In the genomic region with DNA sequence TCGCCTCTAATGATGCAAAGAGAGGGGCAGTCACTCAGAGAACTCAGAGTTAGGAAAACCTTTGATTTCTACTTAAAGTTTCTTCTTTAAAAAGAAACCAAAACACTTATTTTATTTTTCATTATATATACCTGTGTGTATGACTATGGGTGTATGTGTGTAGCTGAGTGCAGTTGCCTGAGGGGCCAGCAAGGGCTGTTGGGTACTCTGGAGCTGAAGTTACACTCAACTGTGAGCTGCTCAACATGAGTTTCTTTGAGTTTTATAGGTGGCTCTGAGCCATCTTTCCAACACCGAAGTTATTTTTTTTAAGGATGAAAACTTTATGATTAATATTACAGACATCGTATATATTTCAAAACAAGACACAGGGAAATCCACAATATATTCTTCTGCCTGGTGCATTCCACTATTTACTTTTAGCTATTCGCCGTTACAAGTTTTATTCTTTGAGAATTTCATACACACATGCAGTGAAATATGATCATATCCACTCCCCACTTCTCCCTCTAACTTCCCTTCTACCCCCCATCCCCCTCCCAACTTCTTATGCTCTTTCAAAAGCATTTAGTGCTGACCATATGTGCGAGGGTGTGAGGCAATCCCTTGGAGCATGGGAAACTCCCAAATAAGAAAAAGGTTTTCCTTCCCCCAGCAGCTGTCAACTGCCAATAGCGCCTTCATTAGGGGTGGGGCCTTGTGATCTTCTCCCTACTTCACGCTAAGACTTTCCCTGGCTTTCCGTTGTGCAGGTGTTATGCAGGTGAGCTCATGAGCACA, we compare ENCODE assay signal across 23 mouse cellular contexts.
A peak's percentile ranks its signal among the peaks of the same experiment; 100 is the strongest.
DNase-seq lines count a peak whose midpoint lies in the region; ATAC-seq and TF ChIP-seq lines count a peak whose summit lies in the region.
"Had no signal": no experiment of that assay in that cellular context is flagged by ENCODE, and none has a peak within 500 bp of the region (broad histone marks: within the 10 kb centered on the region; RNA-seq: fewer than 3 reads in every experiment).

No protein-coding gene starts in this region.

- H3K36me3 ChIP-seq in lung, embryonic 14.5 days (ENCODE audit: insufficient read depth): no peaks in the 10 kb centered on the region
- H3K36me3 ChIP-seq in embryonic facial prominence, embryonic 14.5 days (ENCODE audit: control insufficient read depth, insufficient read depth, low read length): no peaks in the 10 kb centered on the region
- H3K36me3 ChIP-seq in limb, embryonic 12.5 days: no peaks in the 10 kb centered on the region
- H3K36me3 ChIP-seq in stomach, embryonic 16.5 days (ENCODE audit: control insufficient read depth, insufficient read depth, low read length): no peaks in the 10 kb centered on the region
- H3K36me3 ChIP-seq: heart, embryonic 10.5 days; hindbrain, embryonic 12.5 days; kidney, embryonic 15.5 days; lung, embryonic 15.5 days; neural tube, embryonic 12.5 days had no signal

- 47% methylated on average over 9 of the region's 9 CpGs for WGBS in lung, embryonic 14.5 days
- WGBS in embryonic facial prominence, embryonic 14.5 days: 49% methylated on average over 9 of the region's 9 CpGs
- WGBS in limb, embryonic 12.5 days: 58% methylated on average over 9 of the region's 9 CpGs
- 63% methylated on average over 9 of the region's 9 CpGs for WGBS in stomach, embryonic 16.5 days

- peak; percentile 68 for DNase-seq in lung, embryonic 14.5 days
- DNase-seq in lung, adult 18-20 months: no peak
- DNase-seq in embryonic facial prominence, embryonic 14.5 days (ENCODE audit: low spot score): peak; percentile 89
- DNase-seq in cerebellum, adult 8-10 months: no peak
- no peak for DNase-seq in retina, postnatal 1 day
- DNase-seq: adrenal gland, postnatal 25 days; cerebellum, adult 11-12 months; cerebellum, postnatal 25 days; forebrain, postnatal 0 days; gastrocnemius, adult 2 months; heart, postnatal 10 days; thymus, adult 2 months had no signal

- H3K27ac ChIP-seq in lung, embryonic 14.5 days (ENCODE audit: low read depth): no peak overlapping the region; the same call in 1 of the 2 replicates
- H3K27ac ChIP-seq in embryonic facial prominence, embryonic 14.5 days (replicated peaks; ENCODE audit: low read depth, low read length): peak overlapping the region; percentile 66
- H3K27ac ChIP-seq in limb, embryonic 12.5 days: peak overlapping the region; percentile 76
- H3K27ac ChIP-seq in stomach, embryonic 16.5 days (ENCODE audit: low read length): peak overlapping the region; percentile 62
- H3K27ac ChIP-seq: gastrocnemius, adult 2 months; heart, embryonic 10.5 days; hindbrain, embryonic 12.5 days; kidney, embryonic 15.5 days; lung, embryonic 15.5 days; neural tube, embryonic 12.5 days had no signal

- no peaks in the 10 kb centered on the region for H3K9me3 ChIP-seq in lung, embryonic 14.5 days (ENCODE audit: low read depth, low read length)
- 0 out of 2 replicates have a peak, but pooled peaks cover 10% of the 10 kb centered on the region for H3K9me3 ChIP-seq in embryonic facial prominence, embryonic 14.5 days (ENCODE audit: control insufficient read depth, low read length)
- peaks cover 13% of the 10 kb centered on the region for H3K9me3 ChIP-seq in limb, embryonic 12.5 days
- H3K9me3 ChIP-seq in stomach, embryonic 16.5 days (replicated peaks; ENCODE audit: control insufficient read depth, low read length): no peaks in the 10 kb centered on the region
- H3K9me3 ChIP-seq: heart, embryonic 10.5 days; hindbrain, embryonic 12.5 days; lung, embryonic 15.5 days; neural tube, embryonic 12.5 days had no signal

- no peaks in the 10 kb centered on the region for H3K27me3 ChIP-seq in lung, embryonic 14.5 days (ENCODE audit: insufficient read depth, low read length)
- no peaks in the 10 kb centered on the region for H3K27me3 ChIP-seq in embryonic facial prominence, embryonic 14.5 days (replicated peaks; ENCODE audit: control insufficient read depth, insufficient read depth, low read length)
- no peaks in the 10 kb centered on the region for H3K27me3 ChIP-seq in limb, embryonic 12.5 days
- no peaks in the 10 kb centered on the region for H3K27me3 ChIP-seq in stomach, embryonic 16.5 days (ENCODE audit: control insufficient read depth, insufficient read depth, low read length)
- H3K27me3 ChIP-seq: CH12.LX; hindbrain, embryonic 12.5 days; kidney, embryonic 15.5 days; lung, embryonic 15.5 days; megakaryocyte, embryonic 14.5 days; neural tube, embryonic 12.5 days had no signal

- TF ChIP-seq CTCF in lung, embryonic 14.5 days (IDR thresholded peaks at IDR 0.05; ENCODE audit: low read depth): no peak

- no peak overlapping the region for H3K9ac ChIP-seq in lung, embryonic 14.5 days
- H3K9ac ChIP-seq in embryonic facial prominence, embryonic 14.5 days (ENCODE audit: low read depth, low read length): no peak overlapping the region
- no peak overlapping the region for H3K9ac ChIP-seq in limb, embryonic 12.5 days (replicated peaks)
- no peak overlapping the region for H3K9ac ChIP-seq in stomach, embryonic 16.5 days (ENCODE audit: low read length)
- H3K9ac ChIP-seq: forebrain, postnatal 0 days; hindbrain, embryonic 12.5 days; kidney, embryonic 15.5 days; lung, embryonic 15.5 days; neural tube, embryonic 12.5 days had no signal

- no peak overlapping the region for H3K4me3 ChIP-seq in lung, embryonic 14.5 days (ENCODE audit: low read depth, low read length)
- H3K4me3 ChIP-seq in embryonic facial prominence, embryonic 14.5 days (ENCODE audit: low read depth, low read length): no peak overlapping the region
- H3K4me3 ChIP-seq in limb, embryonic 12.5 days (replicated peaks): no peak overlapping the region
- no peak overlapping the region for H3K4me3 ChIP-seq in stomach, embryonic 16.5 days (replicated peaks; ENCODE audit: low read length)
- H3K4me3 ChIP-seq: gastrocnemius, adult 2 months; heart, embryonic 10.5 days; hindbrain, embryonic 12.5 days; kidney, embryonic 15.5 days; lung, embryonic 15.5 days; megakaryocyte, embryonic 14.5 days; neural tube, embryonic 12.5 days had no signal

- ATAC-seq in lung, embryonic 14.5 days (ENCODE audit: insufficient read depth): peak; percentile 63
- ATAC-seq in embryonic facial prominence, embryonic 14.5 days (ENCODE audit: low read depth): 0 out of 2 replicates have a peak, but pooled peaks have one; percentile 41
- peak; percentile 49; the same call in 1 of the 2 replicates for ATAC-seq in limb, embryonic 12.5 days (ENCODE audit: insufficient number of reproducible peaks, insufficient read depth, low FRiP score, low TSS enrichment, low read depth)
- ATAC-seq in stomach, embryonic 16.5 days (ENCODE audit: insufficient read depth, low FRiP score): 0 out of 2 replicates have a peak, but pooled peaks have one; percentile 33
- ATAC-seq: forebrain, postnatal 0 days; inflammation-experienced regulatory T-cells, adult 6 months had no signal

- no peaks in the 10 kb centered on the region for H3K4me1 ChIP-seq in lung, embryonic 14.5 days (ENCODE audit: insufficient read depth)
- H3K4me1 ChIP-seq in embryonic facial prominence, embryonic 14.5 days (ENCODE audit: control insufficient read depth, insufficient read depth, low read length): no peaks in the 10 kb centered on the region
- peaks cover 3% of the 10 kb centered on the region for H3K4me1 ChIP-seq in limb, embryonic 12.5 days (replicated peaks)
- H3K4me1 ChIP-seq in stomach, embryonic 16.5 days (ENCODE audit: control insufficient read depth, insufficient read depth, low read length): no peaks in the 10 kb centered on the region
- H3K4me1 ChIP-seq: hindbrain, embryonic 12.5 days; kidney, embryonic 15.5 days; megakaryocyte, embryonic 14.5 days; neural tube, embryonic 12.5 days had no signal

- no peak overlapping the region for H3K4me2 ChIP-seq in lung, embryonic 14.5 days
- no peak overlapping the region for H3K4me2 ChIP-seq in embryonic facial prominence, embryonic 14.5 days (ENCODE audit: low read depth, low read length)
- H3K4me2 ChIP-seq in limb, embryonic 12.5 days: no peak overlapping the region
- H3K4me2 ChIP-seq in stomach, embryonic 16.5 days (ENCODE audit: low read depth, low read length): no peak overlapping the region
- H3K4me2 ChIP-seq: hindbrain, embryonic 12.5 days; kidney, embryonic 15.5 days; liver, embryonic 11.5 days; lung, embryonic 15.5 days; neural tube, embryonic 12.5 days had no signal

Comparison
In these comparisons a context has a peak if more than half of its experiments do, and no peak if none do; other contexts are left out.
1. DNase-seq: peak in lung, embryonic 14.5 days (single experiment) and embryonic facial prominence, embryonic 14.5 days (single experiment); none in lung, adult 18-20 months (0 of 2), cerebellum, adult 8-10 months (single experiment) and retina, postnatal 1 day (single experiment).
2. Peak in every context shown above with its lines, with median percentiles within 50 percentile points of each other: ATAC-seq.